Mouse (Mus musculus): ENCODE measurements at regions not wholly inside any gene's neighbourhood (a gene's known extent, or its start where the extent isn't known, plus 50 kb on each side); places are given as distances from the start of the nearest gene placed in this dataset.

DNA sequence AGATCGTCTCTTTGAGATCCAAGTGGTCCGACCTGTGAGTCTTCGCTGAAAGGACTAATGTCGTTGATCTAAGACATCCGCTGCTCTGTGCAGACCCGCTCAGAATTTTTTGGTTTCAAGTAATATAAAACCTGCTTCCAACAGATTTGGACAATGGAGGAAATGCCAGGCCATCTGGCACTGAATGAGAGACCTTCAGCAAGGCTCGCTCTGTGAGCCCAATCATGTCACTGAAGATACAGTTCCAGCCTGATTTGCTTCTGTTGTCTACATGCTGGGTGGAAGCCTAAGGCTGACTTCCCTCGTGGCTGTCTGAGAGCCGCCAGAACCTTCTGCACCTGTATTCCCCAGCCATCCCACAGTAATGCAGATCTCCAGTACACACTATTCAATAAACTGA, 123.4 kb upstream of the Egflam start:
- no peak for ATAC-seq (ENCODE audit: low FRiP score, low read depth)
- no peak overlapping the region for H3K9ac ChIP-seq (replicated peaks)
- H3K27me3 ChIP-seq = no peaks in the 10 kb centered on the region
- H3K4me2 ChIP-seq (replicated peaks) = no peak overlapping the region
- H3K9me3 ChIP-seq = no peaks in the 10 kb centered on the region
- H3K4me3 ChIP-seq = no peak overlapping the region
- H3K36me3 ChIP-seq = no peaks in the 10 kb centered on the region
- H3K27ac ChIP-seq (replicated peaks) = no peak overlapping the region
- 86% methylated on average over 9 of the region's 9 CpGs for WGBS
- H3K4me1 ChIP-seq = no peaks in the 10 kb centered on the region

DNA sequence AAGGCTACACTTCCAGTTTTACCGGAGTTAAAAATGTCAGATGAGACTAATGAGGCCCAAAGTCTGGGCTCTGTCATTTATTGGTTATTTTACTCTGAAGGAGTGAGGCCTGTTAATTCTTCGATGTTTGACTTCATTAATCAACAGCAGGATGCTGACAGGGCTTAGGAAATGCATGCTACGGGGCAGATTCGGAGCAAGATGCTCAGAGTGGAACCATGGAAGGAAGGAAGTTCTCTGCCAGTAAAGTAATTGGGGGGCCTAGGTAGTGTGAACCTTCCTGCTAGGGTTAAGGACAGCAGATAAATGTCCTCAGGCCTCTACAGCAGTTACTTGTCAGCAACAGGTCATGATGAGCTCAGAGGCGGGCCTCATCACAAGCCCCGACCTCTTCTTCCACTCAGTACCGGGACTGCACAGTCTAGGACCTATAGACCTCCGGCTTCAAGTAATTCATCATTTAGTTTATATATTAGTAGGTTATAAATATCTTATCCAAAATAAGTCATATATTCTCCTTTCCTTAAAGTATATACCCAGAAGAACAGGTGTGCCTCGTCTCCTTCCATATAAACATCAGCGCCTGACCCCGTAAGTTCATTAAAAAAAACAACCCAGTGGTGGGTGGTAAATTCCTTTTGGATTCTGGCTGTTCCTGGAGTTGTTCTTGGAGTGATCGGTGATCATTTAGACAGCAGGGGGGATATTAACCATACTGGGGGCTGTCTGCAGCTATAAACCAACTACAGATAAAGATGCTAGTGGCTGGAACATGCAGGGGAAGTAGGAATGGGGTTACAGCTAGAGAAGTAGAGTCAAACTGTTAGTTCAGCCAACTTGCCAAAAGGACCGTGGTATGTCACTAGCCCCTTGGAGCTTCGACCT, 124.9 kb upstream of the Egflam start:
- WGBS = 89% methylated on average over 14 of the region's 14 CpGs
- Histone ChIP-seq H3K9ac (replicated peaks) (no peak overlapping the region), H3K4me3 (no peak overlapping the region), H3K27ac (replicated peaks) (no peak overlapping the region), H3K4me1 (no peaks in the 10 kb centered on the region), H3K4me2 (replicated peaks) (no peak overlapping the region), H3K27me3 (no peaks in the 10 kb centered on the region), H3K36me3 (no peaks in the 10 kb centered on the region), H3K9me3 (no peaks in the 10 kb centered on the region)
- ATAC-seq (ENCODE audit: low FRiP score, low read depth) = no peak

DNA sequence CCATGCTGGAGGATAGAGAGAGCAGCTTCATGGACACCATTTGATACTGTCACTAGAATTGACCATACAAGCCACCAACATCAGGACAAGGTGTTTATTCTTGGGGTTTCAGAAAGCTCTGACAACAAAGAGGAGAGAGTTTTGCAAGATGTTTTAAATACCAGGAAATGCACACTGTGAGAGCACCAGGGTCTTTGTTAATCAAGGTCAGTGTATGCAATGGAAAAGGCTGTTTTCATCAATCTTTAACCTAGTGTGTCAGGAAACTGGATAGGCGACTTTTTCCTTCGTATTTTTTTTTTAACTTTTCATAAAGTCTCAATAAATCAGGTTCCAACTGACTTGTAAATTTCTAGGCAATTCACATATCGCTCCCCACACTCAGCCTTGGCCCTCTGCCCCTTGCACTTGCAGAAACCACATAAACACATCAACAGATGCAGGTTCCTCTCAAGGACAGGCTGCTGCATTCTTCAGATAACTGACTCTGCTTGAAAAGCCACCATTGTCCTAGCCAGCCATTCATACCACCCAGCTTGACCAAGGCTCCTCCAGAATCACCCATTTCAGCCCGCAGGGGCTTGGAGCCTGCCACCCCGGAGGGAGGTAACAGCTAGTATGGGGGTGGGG, 132.9 kb upstream of the Egflam start:
- Histone ChIP-seq H3K4me3 (no peak overlapping the region), H3K27me3 (no peaks in the 10 kb centered on the region), H3K9ac (replicated peaks) (no peak overlapping the region), H3K4me2 (replicated peaks) (no peak overlapping the region), H3K27ac (replicated peaks) (no peak overlapping the region), H3K36me3 (no peaks in the 10 kb centered on the region), H3K4me1 (0 out of 2 replicates have a peak, but pooled peaks cover 3% of the 10 kb centered on the region), H3K9me3 (no peaks in the 10 kb centered on the region)
- ATAC-seq (ENCODE audit: low FRiP score, low read depth) = no peak
- WGBS = 28% methylated on average over 5 of the region's 5 CpGs

DNA sequence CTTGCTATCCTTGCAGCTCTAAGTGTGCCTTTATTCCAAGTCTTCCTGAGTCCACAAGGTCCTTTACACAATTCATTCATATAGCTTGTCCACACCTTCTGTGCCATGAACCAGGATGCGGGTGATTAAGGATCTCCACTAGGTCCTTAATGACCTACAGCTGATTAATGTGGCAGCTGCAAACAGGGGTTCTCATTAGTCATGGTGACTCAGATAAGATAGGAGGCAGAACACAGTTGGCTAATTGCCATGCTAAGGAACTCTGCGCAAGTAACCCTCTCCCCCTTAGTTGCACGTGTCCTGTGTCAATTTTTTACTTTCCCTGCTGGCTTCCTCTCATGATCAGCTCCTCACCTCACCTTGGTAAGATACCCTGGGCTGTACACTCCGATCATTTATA, 139.7 kb upstream of the Egflam start:
- WGBS = 89% methylated on average over 4 of the region's 4 CpGs
- no peaks in the 10 kb centered on the region for H3K36me3 ChIP-seq
- no peak overlapping the region for H3K9ac ChIP-seq (replicated peaks)
- no peak overlapping the region for H3K4me3 ChIP-seq
- H3K4me1 ChIP-seq = no peaks in the 10 kb centered on the region
- H3K27me3 ChIP-seq = no peaks in the 10 kb centered on the region
- no peak overlapping the region for H3K27ac ChIP-seq (replicated peaks)
- no peak for ATAC-seq (ENCODE audit: low FRiP score, low read depth)
- no peak overlapping the region for H3K4me2 ChIP-seq (replicated peaks)
- H3K9me3 ChIP-seq = no peaks in the 10 kb centered on the region

DNA sequence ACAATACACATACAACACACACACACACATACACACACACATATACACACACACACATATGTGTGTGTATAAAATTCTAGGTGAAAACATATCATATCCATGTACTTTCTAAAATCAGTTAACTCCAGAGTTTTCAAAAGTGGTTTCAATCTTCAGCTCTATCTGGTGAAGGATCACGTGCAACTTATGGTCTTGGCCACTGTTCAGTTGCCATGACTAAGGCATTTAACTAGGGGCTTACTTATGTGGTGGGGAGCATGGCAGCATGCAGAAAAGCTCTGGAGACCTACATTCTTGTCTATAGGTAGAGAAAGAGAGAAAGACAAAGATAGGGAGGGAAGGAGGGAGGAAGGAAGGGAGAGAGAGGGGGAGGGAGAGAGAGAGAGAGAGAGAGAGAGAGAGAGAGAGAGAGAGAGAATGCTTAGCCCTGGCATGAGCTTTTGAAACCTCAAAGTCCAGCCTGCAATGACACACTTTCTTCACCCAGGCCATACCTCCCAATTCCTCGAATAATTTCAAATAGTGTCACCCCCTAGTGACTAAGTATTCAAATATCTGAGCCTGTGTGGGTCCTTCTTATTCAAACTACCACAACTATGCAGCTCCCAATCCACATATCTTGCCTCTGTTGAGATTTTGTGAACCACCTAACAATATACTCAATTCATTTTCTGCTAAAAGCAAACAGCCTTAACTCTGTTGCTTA, 155.1 kb upstream of the Egflam start:
- WGBS = 74% methylated on average over 2 of the region's 2 CpGs
- H3K9ac ChIP-seq (replicated peaks) = no peak overlapping the region
- H3K4me3 ChIP-seq = no peak overlapping the region
- no peaks in the 10 kb centered on the region for H3K9me3 ChIP-seq
- no peaks in the 10 kb centered on the region for H3K36me3 ChIP-seq
- no peak overlapping the region for H3K27ac ChIP-seq (replicated peaks)
- no peaks in the 10 kb centered on the region for H3K27me3 ChIP-seq
- ATAC-seq (ENCODE audit: low FRiP score, low read depth) = no peak
- H3K4me2 ChIP-seq (replicated peaks) = no peak overlapping the region
- H3K4me1 ChIP-seq = no peaks in the 10 kb centered on the region

DNA sequence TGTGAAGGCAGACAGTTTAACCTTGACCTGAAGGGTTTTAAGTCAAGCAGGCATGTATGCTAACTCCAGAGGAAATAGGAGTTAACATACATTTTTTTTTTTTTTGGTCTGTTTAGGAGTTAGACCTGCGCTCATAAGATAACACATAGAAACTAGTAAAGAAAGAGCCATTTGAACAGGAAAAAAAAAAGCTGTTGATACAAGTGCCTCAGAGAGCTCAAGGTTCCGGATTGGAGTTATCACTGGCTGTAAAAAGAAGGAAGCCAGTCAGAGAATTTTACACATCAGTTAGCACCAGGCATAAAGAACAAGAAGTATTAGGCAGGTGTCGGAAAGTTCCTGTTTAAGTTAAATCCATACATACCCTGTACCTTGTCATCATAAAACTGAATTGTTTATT, 156.2 kb upstream of the Egflam start:
- no peak overlapping the region for H3K4me3 ChIP-seq
- no peaks in the 10 kb centered on the region for H3K9me3 ChIP-seq
- no peaks in the 10 kb centered on the region for H3K36me3 ChIP-seq
- no peak overlapping the region for H3K9ac ChIP-seq (replicated peaks)
- 91% methylated on average over 3 of the region's 3 CpGs for WGBS
- no peaks in the 10 kb centered on the region for H3K27me3 ChIP-seq
- no peak overlapping the region for H3K4me2 ChIP-seq (replicated peaks)
- no peak for ATAC-seq (ENCODE audit: low FRiP score, low read depth)
- H3K27ac ChIP-seq (replicated peaks) = no peak overlapping the region
- H3K4me1 ChIP-seq = no peaks in the 10 kb centered on the region

DNA sequence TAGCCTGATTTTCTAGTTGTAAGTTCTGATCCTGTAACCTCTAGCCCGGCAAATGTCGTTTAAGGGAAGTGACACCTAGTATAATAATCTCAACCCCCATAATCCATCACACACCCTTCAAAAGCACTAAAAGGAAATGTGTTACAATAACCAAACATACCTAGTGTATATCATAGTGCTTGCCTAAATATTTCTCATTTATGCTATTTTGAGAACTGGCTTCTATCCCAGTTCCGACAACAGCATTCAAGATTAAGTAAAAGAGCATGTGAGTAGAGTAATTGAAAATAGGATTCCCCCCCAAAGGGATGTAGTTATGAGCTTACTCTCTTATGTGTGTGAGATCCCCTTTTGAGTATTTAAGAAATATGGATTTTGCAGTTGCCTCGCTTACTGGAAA, 165.1 kb upstream of the Egflam start:
- H3K4me2 ChIP-seq (replicated peaks) = no peak overlapping the region
- H3K4me3 ChIP-seq = no peak overlapping the region
- no peak for ATAC-seq (ENCODE audit: low FRiP score, low read depth)
- no peaks in the 10 kb centered on the region for H3K4me1 ChIP-seq
- no peaks in the 10 kb centered on the region for H3K9me3 ChIP-seq
- WGBS = 87% methylated on average over 4 of the region's 4 CpGs
- H3K27me3 ChIP-seq = no peaks in the 10 kb centered on the region
- no peak overlapping the region for H3K27ac ChIP-seq (replicated peaks)
- no peak overlapping the region for H3K9ac ChIP-seq (replicated peaks)
- H3K36me3 ChIP-seq = no peaks in the 10 kb centered on the region

DNA sequence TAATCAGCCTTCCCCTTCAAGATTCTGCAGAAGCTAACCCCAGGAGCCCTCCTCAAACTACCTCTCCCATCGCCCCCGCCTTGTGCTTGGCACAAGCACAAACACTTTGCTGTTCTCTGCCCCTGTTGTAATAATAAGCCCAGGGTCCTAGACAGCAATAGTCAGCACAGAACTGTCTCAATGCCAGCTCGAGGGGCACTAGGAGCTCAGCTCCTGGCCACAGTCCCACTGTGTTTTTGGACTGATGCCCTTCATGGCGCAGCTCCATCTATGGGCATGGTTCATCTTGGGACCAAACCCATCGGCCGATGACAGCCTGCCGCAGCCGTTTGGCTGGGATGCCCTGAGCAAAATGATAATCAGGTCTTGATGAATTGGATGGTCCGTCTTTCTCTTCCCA, 165.5 kb upstream of the Egflam start:
- Histone ChIP-seq H3K27me3 (no peaks in the 10 kb centered on the region), H3K4me1 (no peaks in the 10 kb centered on the region), H3K36me3 (no peaks in the 10 kb centered on the region), H3K27ac (replicated peaks) (no peak overlapping the region), H3K4me2 (replicated peaks) (no peak overlapping the region), H3K4me3 (no peak overlapping the region), H3K9ac (replicated peaks) (no peak overlapping the region), H3K9me3 (no peaks in the 10 kb centered on the region)
- ATAC-seq (ENCODE audit: low FRiP score, low read depth) = no peak
- 91% methylated on average over 9 of the region's 9 CpGs for WGBS

DNA sequence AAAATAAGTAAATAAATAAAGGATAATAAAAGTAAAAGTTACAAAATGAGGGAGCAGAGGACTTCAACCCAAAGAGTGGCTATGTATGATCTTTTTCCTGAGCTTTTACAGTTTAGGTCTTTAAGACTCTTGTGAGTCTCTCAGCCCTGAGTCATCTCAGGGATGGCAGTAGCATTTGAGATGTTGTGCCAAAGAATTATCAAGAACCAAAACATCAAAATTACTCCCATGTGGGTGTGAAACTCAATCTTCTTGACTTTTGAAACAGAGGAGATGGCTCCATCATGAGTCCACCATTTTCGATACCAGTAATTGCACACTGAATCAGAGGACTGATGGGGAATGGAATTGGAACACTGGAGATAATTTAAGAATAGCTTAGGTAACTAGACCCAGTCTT, 174.0 kb upstream of the Egflam start:
- Histone ChIP-seq H3K4me1 (no peaks in the 10 kb centered on the region), H3K27me3 (no peaks in the 10 kb centered on the region), H3K4me3 (no peak overlapping the region), H3K36me3 (no peaks in the 10 kb centered on the region), H3K27ac (replicated peaks) (no peak overlapping the region), H3K9me3 (no peaks in the 10 kb centered on the region), H3K4me2 (replicated peaks) (no peak overlapping the region), H3K9ac (replicated peaks) (no peak overlapping the region)
- 92% methylated on average over 1 of the region's 1 CpGs for WGBS
- no peak for ATAC-seq (ENCODE audit: low FRiP score, low read depth)

DNA sequence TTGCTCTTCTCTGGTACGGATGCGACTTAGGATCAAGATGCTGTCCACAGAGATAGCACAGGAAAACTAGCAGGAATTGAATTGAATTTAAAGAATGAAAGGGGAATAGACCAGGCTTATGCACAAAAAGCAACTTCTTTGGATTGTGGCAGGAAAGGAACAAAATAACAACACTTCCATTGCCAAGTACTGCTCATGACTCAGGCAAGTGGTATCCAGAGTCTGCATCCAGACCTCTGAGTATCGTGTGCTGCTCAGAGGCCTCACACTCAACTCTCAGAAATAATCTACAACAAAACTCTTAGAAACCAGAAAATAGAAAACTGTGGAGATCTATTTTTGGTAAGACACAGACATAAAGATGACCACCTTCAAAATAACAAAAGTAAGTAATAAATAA, 176.1 kb upstream of the Egflam start:
- Histone ChIP-seq H3K4me2 (replicated peaks) (no peak overlapping the region), H3K36me3 (no peaks in the 10 kb centered on the region)
- ATAC-seq (ENCODE audit: low FRiP score, low read depth) = no peak

DNA sequence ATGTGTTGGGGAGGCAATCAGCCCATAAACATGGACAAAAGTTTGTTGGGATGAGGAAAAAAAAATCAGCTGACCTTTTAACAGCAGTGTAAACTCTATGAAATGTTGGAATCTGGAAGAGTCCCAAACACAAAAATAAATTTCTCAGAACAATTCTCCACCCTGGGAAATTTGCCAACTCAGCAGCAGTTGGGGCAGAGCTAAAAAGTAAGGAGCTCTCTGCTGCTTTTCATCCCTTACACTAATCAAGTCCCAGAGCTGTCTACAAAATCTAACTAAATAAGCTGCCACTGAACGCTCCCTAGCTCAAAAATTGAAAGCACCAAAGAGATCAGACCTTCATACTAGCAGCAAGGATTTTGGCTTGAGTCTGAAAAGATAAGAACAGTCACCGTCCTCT, 176.6 kb upstream of the Egflam start:
- Histone ChIP-seq H3K27me3 (no peaks in the 10 kb centered on the region), H3K36me3 (no peaks in the 10 kb centered on the region), H3K9ac (replicated peaks) (no peak overlapping the region), H3K9me3 (no peaks in the 10 kb centered on the region), H3K4me1 (no peaks in the 10 kb centered on the region), H3K4me2 (replicated peaks) (no peak overlapping the region), H3K4me3 (no peak overlapping the region), H3K27ac (replicated peaks) (no peak overlapping the region)
- WGBS = 82% methylated on average over 2 of the region's 2 CpGs
- ATAC-seq (ENCODE audit: low FRiP score, low read depth) = no peak

More for the DNA sequence above, 176.1 kb upstream of the Egflam start:
- no peaks in the 10 kb centered on the region for H3K9me3 ChIP-seq
- 87% methylated on average over 3 of the region's 3 CpGs for WGBS
- H3K4me1 ChIP-seq = no peaks in the 10 kb centered on the region
- H3K27ac ChIP-seq (replicated peaks) = no peak overlapping the region
- no peaks in the 10 kb centered on the region for H3K27me3 ChIP-seq
- no peak overlapping the region for H3K9ac ChIP-seq (replicated peaks)
- no peak overlapping the region for H3K4me3 ChIP-seq

DNA sequence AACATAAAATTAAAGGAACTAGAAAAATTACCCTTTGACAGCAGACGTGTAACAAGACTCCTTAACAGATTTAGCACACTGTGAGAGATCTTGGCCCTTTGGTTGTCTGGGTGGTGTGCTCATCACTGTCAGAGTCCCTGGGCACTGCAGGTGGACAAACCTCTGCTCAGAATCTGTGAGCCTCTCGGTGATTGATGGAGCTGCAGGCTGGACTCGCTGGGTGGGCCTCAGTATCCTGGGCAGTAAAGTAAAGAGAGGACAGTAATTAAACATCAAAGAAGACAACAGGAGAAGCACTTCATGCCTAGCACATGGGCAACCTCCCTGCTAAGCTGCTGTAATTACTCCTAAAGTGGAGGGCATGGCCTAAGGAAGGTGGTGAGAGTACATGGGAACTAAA, 180.2 kb upstream of the Egflam start:
- no peaks in the 10 kb centered on the region for H3K36me3 ChIP-seq
- no peak overlapping the region for H3K4me2 ChIP-seq (replicated peaks)
- WGBS = 71% methylated on average over 3 of the region's 3 CpGs
- H3K9ac ChIP-seq (replicated peaks) = no peak overlapping the region
- H3K27ac ChIP-seq (replicated peaks) = no peak overlapping the region
- H3K9me3 ChIP-seq = no peaks in the 10 kb centered on the region
- no peak for ATAC-seq (ENCODE audit: low FRiP score, low read depth)
- H3K4me3 ChIP-seq = no peak overlapping the region
- H3K27me3 ChIP-seq = no peaks in the 10 kb centered on the region
- no peaks in the 10 kb centered on the region for H3K4me1 ChIP-seq
